8 mouse cellular contexts compared by ENCODE assay signal in the genomic region with DNA sequence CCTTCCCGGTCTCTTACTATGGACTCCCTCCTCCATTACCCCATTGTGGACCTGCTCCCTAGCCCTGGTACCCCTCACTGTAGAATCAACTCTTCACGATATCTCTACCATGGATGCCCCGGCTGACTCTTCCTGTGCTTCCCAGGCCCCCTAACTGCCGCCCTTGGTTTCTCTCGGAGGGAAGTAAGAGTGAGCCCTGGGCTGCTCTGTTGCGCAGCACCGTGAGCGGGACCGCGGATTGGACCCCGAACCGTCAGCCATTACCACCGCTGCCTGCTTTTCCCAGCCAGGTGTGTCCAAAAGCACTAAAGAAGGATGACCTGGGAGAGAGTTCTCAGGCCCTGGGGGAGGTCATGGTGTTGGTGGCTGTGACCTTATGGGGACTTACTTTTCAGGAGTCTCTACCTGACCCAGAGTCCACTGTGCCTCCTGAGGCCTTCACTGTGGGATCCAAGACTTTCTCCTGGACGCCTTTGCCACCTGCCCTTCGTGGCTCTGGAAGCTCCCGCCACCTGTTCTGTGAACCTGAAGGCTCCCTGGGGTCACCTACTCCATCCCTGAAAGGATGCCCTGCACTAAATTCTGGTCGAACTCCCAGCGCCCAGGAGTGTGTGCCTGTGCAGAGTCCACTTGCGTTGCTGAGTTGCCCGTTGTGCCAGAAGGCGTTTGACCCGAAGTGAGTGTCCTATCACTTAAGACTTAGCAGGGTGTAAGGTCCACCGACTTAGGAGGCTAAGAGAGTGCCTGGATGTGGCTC. TPM values are rescaled to one million over a fixed set of nuclear protein-coding genes. Genes with fewer than 3 reads are reported as not detected.
DNase-seq lines count a peak whose midpoint lies in the region; ATAC-seq and TF ChIP-seq lines count a peak whose summit lies in the region.

No protein-coding gene starts in this region.

- H3K9ac ChIP-seq in CH12.LX (ENCODE audit: insufficient read depth, low read depth), result peak overlapping the region; percentile 79
- H3K9ac ChIP-seq in heart, embryonic 15.5 days, result peak overlapping the region; percentile 76

- peaks cover 16 to 43% of the 10 kb centered on the region in 2 experiments for H3K4me1 ChIP-seq in CH12.LX (ENCODE audit: control insufficient read depth in 1 of 2, insufficient read depth in 2 of 2)
- peaks cover 26% of the 10 kb centered on the region for H3K4me1 ChIP-seq in heart, embryonic 15.5 days (replicated peaks)

- intact Hi-C loops in gastrocnemius, adult 2 months (cut with DNase I), result loop anchor here (5.0 kb wide), 1 partner anchor 57 kb away; no protein-coding TSS in a partner anchor

- dilution Hi-C loops in CH12.LX (cut with MboI; ENCODE audit: extremely low pct_ligation_motif_present, extremely low pct_unique_long_range_greater_than_20kb, low sequenced_read_pairs), result no loop called here

- no peaks in the 10 kb centered on the region for H3K79me2 ChIP-seq in CH12.LX (replicated peaks; ENCODE audit: control insufficient read depth, extremely low read depth, insufficient read depth, poor library complexity, severe bottlenecking)

- peak; percentile 20 for ATAC-seq in heart, embryonic 15.5 days (replicated peaks; ENCODE audit: insufficient number of reproducible peaks, insufficient read depth, low FRiP score, low read depth)
- peak; percentile 12; the same call in 1 of the 2 replicates for ATAC-seq in megakaryocyte-erythroid progenitor cell, adult 5-6 weeks (replicated peaks; ENCODE audit: low FRiP score, low TSS enrichment, poor library complexity, severe bottlenecking)
- no peak for ATAC-seq in monocyte, adult 5-6 weeks (replicated peaks; ENCODE audit: insufficient number of reproducible peaks, low FRiP score, low TSS enrichment, poor library complexity, severe bottlenecking)

- in situ Hi-C loops in CH12.LX (cut with MboI; ENCODE audit: low pct_ligation_motif_present, low pct_unique_long_range_greater_than_20kb, low sequenced_read_pairs), result no loop called here

- peaks cover 10 to 23% of the 10 kb centered on the region in 2 experiments for H3K36me3 ChIP-seq in CH12.LX (replicated peaks in 1 of 2; ENCODE audit: control insufficient read depth in 1 of 2, insufficient read depth in 1 of 2, low read length in 1 of 2)
- no peaks in the 10 kb centered on the region for H3K36me3 ChIP-seq in heart, embryonic 15.5 days

- no peak for TF ChIP-seq RAD21 in CH12.LX (IDR thresholded peaks at IDR 0.05; ENCODE audit: low read depth, low read length)

- TF ChIP-seq CTCF in gastrocnemius, adult 2 months (IDR thresholded peaks at IDR 0.05), result no peak
- TF ChIP-seq CTCF in CH12.LX (conservative IDR thresholded peaks at IDR 0.05 in 1 of 2, IDR thresholded peaks at IDR 0.05 in 1 of 2; ENCODE audit: low read depth in 2 of 2, low read length in 2 of 2), result no peak

- 15% methylated on average over 23 of the region's 23 CpGs for WGBS in heart, embryonic 15.5 days

- TF ChIP-seq POLR2A in CH12.LX (IDR thresholded peaks at IDR 0.05; ENCODE audit: low read depth, low read length), result no peak

- H3K9me3 ChIP-seq in CH12.LX (replicated peaks; ENCODE audit: low read length), result peaks cover 4% of the 10 kb centered on the region
- no peaks in the 10 kb centered on the region for H3K9me3 ChIP-seq in heart, embryonic 15.5 days (replicated peaks)

- no peak for TF ChIP-seq EP300 in CH12.LX (IDR thresholded peaks at IDR 0.05; ENCODE audit: low read length)

- peak overlapping the region; percentile 94 for H3K27ac ChIP-seq in gastrocnemius, adult 2 months
- H3K27ac ChIP-seq in CH12.LX (ENCODE audit: insufficient read depth, low read depth), result peak overlapping the region; percentile 73; the same call in 1 of the 2 replicates
- peak overlapping the region; percentile 98 for H3K27ac ChIP-seq in heart, embryonic 15.5 days

- H3K4me3 ChIP-seq in gastrocnemius, adult 2 months, result peak overlapping the region; percentile 80
- H3K4me3 ChIP-seq in CH12.LX (replicated peaks in 1 of 3; ENCODE audit: low read depth in 2 of 3, low read length in 2 of 3, poor library complexity in 1 of 3), result peak overlapping the region; percentile 81 to 88 (median 83)
- H3K4me3 ChIP-seq in heart, embryonic 15.5 days, result peak overlapping the region; percentile 68

- no peak for DNase-seq in gastrocnemius, adult 2 months
- no peak for DNase-seq in gastrocnemius, adult 18-20 months (ENCODE audit: low spot score)
- no peak for DNase-seq in CH12.LX (ENCODE audit: extremely low read depth)
- peak; percentile 64 to 74 for DNase-seq in cerebellum, postnatal 25 days
- DNase-seq in kidney, postnatal 10 days, result peak; percentile 48

- H3K27me3 ChIP-seq in CH12.LX (replicated peaks), result no peaks in the 10 kb centered on the region
- H3K27me3 ChIP-seq in heart, embryonic 15.5 days, result no peaks in the 10 kb centered on the region

- H3K4me2 ChIP-seq in CH12.LX (ENCODE audit: insufficient read depth, low read depth, poor library complexity, severe bottlenecking), result peak overlapping the region; percentile 40
- peak overlapping the region; percentile 91 for H3K4me2 ChIP-seq in heart, embryonic 15.5 days

TF ChIP-seq in CH12.LX, 34 proteins besides CTCF, POLR2A, EP300 and RAD21:
- TF ChIP-seq MXI1 (IDR thresholded peaks at IDR 0.05; ENCODE audit: low read depth, low read length), result no peak
- no peak for TF ChIP-seq ZNF384 (IDR thresholded peaks at IDR 0.05; ENCODE audit: low read depth, low read length)
- no peak for TF ChIP-seq ELF1 (IDR thresholded peaks at IDR 0.05; ENCODE audit: low read depth, low read length)
- no peak for TF ChIP-seq MAX (IDR thresholded peaks at IDR 0.05; ENCODE audit: low read length)
- no peak for TF ChIP-seq USF1 (IDR thresholded peaks at IDR 0.05; ENCODE audit: low read depth, low read length)
- no peak for TF ChIP-seq USF2 (conservative IDR thresholded peaks at IDR 0.05; ENCODE audit: low read depth, low read length)
- TF ChIP-seq CHD1 (IDR thresholded peaks at IDR 0.05; ENCODE audit: low read depth, low read length), result no peak; the same call in 1 of the 2 replicates
- TF ChIP-seq RCOR1 (conservative IDR thresholded peaks at IDR 0.05; ENCODE audit: low read depth, low read length), result no peak
- no peak for TF ChIP-seq SIN3A (IDR thresholded peaks at IDR 0.05; ENCODE audit: low read length)
- TF ChIP-seq HCFC1 (IDR thresholded peaks at IDR 0.05; ENCODE audit: low read depth, low read length), result no peak
- TF ChIP-seq JUND (conservative IDR thresholded peaks at IDR 0.05; ENCODE audit: low read depth, low read length), result no peak

RNA-seq across cellular contexts. Expression of a gene that starts 0.9 kb away (rescaled TPM):
- total RNA-seq in gastrocnemius, adult 2 months (2021), result 1 to 10 TPM; 4.6 to 6.1 TPM
- total RNA-seq in gastrocnemius, adult 18-20 months (2021), result 1 to 10 TPM; 5.2 to 6.6 TPM
- total RNA-seq in CH12.LX (2012; rRNA removed) (42.1 and 45.0 TPM in 2 replicates), CH12.LX (2014; rRNA removed) (24.1 and 31.0 TPM in 2 replicates)
- 35.7 and 36.4 TPM in 2 replicates for polyA plus RNA-seq in CH12.LX (2012; ENCODE audit: insufficient read length, low read depth)
- polyA plus RNA-seq in heart, embryonic 15.5 days (2015; fragmentation: Nextera tagmentation; extraction: Ambion mirVana), result 64.7 and 67.7 TPM in 2 replicates
- total RNA-seq in megakaryocyte-erythroid progenitor cell, adult 5-6 weeks (2014; fragmentation: Nextera tagmentation), result 25.6 and 41.4 TPM in 2 replicates
- 16.8 and 17.0 TPM in 2 replicates for total RNA-seq in megakaryocyte-erythroid progenitor cell, adult 5-6 weeks (2017)
- 15.4 to 17.5 TPM (median 17.0 TPM) in 3 replicates for total RNA-seq in monocyte, adult 5-6 weeks (2017)

RNA-seq across cellular contexts. Expression of a gene that starts 28.1 kb away (rescaled TPM):
- total RNA-seq in gastrocnemius, adult 2 months (2021), result 10 to 100 TPM; 28.5 to 35.6 TPM
- total RNA-seq in gastrocnemius, adult 18-20 months (2021), result 10 to 100 TPM; 28.3 to 31.3 TPM
- 9.9 and 10.1 TPM in 2 replicates for total RNA-seq in CH12.LX (2012; rRNA removed)
- total RNA-seq in CH12.LX (2014; rRNA removed), result 3.3 and 4.1 TPM in 2 replicates
- 14.1 and 17.9 TPM in 2 replicates for polyA plus RNA-seq in CH12.LX (2012; ENCODE audit: insufficient read length, low read depth)
- polyA plus RNA-seq in heart, embryonic 15.5 days (2015; fragmentation: Nextera tagmentation; extraction: Ambion mirVana), result 11.0 and 13.6 TPM in 2 replicates
- 16.3 and 16.4 TPM in 2 replicates for total RNA-seq in megakaryocyte-erythroid progenitor cell, adult 5-6 weeks (2014; fragmentation: Nextera tagmentation)
- total RNA-seq in megakaryocyte-erythroid progenitor cell, adult 5-6 weeks (2017), result 6.7 and 7.7 TPM in 2 replicates
- 13.5 to 26.2 TPM (median 17.7 TPM) in 3 replicates for total RNA-seq in monocyte, adult 5-6 weeks (2017)

Comparison
In these comparisons a context has a peak if more than half of its experiments do, and no peak if none do; other contexts are left out.
1. DNase-seq: peak in cerebellum, postnatal 25 days (2 of 2) and kidney, postnatal 10 days (single experiment); none in gastrocnemius, adult 2 months (single experiment), gastrocnemius, adult 18-20 months (single experiment) and CH12.LX (single experiment).
2. Peak in every context shown above with its lines, with median percentiles within 50 percentile points of each other: H3K27ac ChIP-seq and H3K4me3 ChIP-seq.